Mouse (Mus musculus) large intestine, adult 2 months (tissue): ENCODE results near the gene Usf3. TPM values are rescaled to one million over a fixed set of nuclear protein-coding genes. Genes with fewer than 3 reads are reported as not detected.

ENCODE experiments used
- polyA plus RNA-seq: library from polyadenylated mRNA; depleted of rRNA; stranded (reverse); fragments of >200 nt; gene quantifications from 2 replicates; pipeline ENCODE4 v1.2.3, GENCODE M21; 2012; rRNA removed

Gene Usf3
- polyA plus RNA-seq, 1 experiment = 6.1 TPM

Other genes starting within 250 kb of the Usf3 start
- gene Qtrt2, start 246.4 kb upstream of the Usf3 start, polyA plus RNA-seq = 9.7 and 11.9 TPM in 2 replicates
- 3.0 and 5.5 TPM in 2 replicates for gene Zdhhc23, start 193.5 kb upstream of the Usf3 start, polyA plus RNA-seq
- 1.7 and 4.0 TPM in 2 replicates for gene Gramd1c, start 109.9 kb upstream of the Usf3 start, polyA plus RNA-seq
- gene Atp6v1a, start 33.5 kb upstream of the Usf3 start, polyA plus RNA-seq = 11.0 and 15.6 TPM in 2 replicates
- 5.2 and 6.0 TPM in 2 replicates for gene Naa50, start 33.4 kb upstream of the Usf3 start, polyA plus RNA-seq
- gene Sidt1, start 159.9 kb downstream of the Usf3 start, polyA plus RNA-seq = 9.9 TPM in 2 replicates
- 5.1 and 5.4 TPM in 2 replicates for gene Spice1, start 173.9 kb downstream of the Usf3 start, polyA plus RNA-seq
- not detected in 2 replicates for gene Cfap44, start 221.6 kb downstream of the Usf3 start, polyA plus RNA-seq